Mouse (Mus musculus) ES-Bruce4 (cell line): Measurements from ENCODE around the gene Rrnad1. TPM values are rescaled to one million over a fixed set of nuclear protein-coding genes. Genes with fewer than 3 reads are reported as not detected.

Source experiments
- H3K27ac ChIP-seq: 2 replicates; pipeline ENCODE4 v1.5.1; 2012; ENCODE audit warnings: low read length, inconsistent platforms; ENCODE audit not compliant: insufficient read depth
- H3K27me3 ChIP-seq: 2 replicates; pipeline ENCODE4 v1.6.1; 2012; ENCODE audit warnings: mild to moderate bottlenecking, low read length, inconsistent platforms; ENCODE audit not compliant: control insufficient read depth, poor library complexity, insufficient read depth, severe bottlenecking
- H3K36me3 ChIP-seq: 2 replicates; pipeline ENCODE4 v1.6.1; 2012; ENCODE audit warnings: inconsistent platforms, mild to moderate bottlenecking, low read length, moderate library complexity; ENCODE audit not compliant: control insufficient read depth, poor library complexity, insufficient read depth, severe bottlenecking
- H3K4me1 ChIP-seq: one replicate; pipeline ENCODE4 v1.8.1; 2011; ENCODE audit warnings: low read length; ENCODE audit not compliant: control insufficient read depth, insufficient read depth
- H3K4me3 ChIP-seq: 2 replicates; pipeline ENCODE4 v1.5.1; 2011; ENCODE audit warnings: low read depth, mild to moderate bottlenecking, low read length
- H3K9ac ChIP-seq: 2 replicates; pipeline ENCODE4 v1.6.1; 2012; ENCODE audit warnings: low read depth, mild to moderate bottlenecking, inconsistent platforms; ENCODE audit not compliant: poor library complexity, severe bottlenecking
- H3K9me3 ChIP-seq: replicated peaks from 2 replicates; pipeline ENCODE4 v1.6.1; 2012; ENCODE audit warnings: mild to moderate bottlenecking, low read length, inconsistent platforms; ENCODE audit not compliant: control insufficient read depth, poor library complexity, insufficient read depth, severe bottlenecking
- CTCF ChIP-seq: IDR thresholded peaks from one replicate; pipeline ENCODE4 v1.8.1; 2011; ENCODE audit warnings: low read depth, low read length
- EP300 ChIP-seq: IDR thresholded peaks from 2 replicates; pipeline ENCODE4 v1.6.1; 2011; ENCODE audit warnings: low read depth, low read length; ENCODE audit not compliant: insufficient read depth
- POLR2A ChIP-seq: IDR thresholded peaks from one replicate; pipeline ENCODE4 v1.8.1; 2011; ENCODE audit warnings: low read length; ENCODE audit not compliant: insufficient read depth
- polyA plus RNA-seq: library from polyadenylated mRNA; stranded (reverse); fragments of >200 nt; gene quantifications from 2 replicates; pipeline ENCODE4 v1.2.4, GENCODE M21; 2011; ENCODE audit warnings: low read depth; ENCODE audit not compliant: missing spikeins, insufficient read depth, insufficient read length

Rrnad1 gene
- polyA plus RNA-seq: 14.9 and 18.8 TPM in 2 replicates

DNA sequence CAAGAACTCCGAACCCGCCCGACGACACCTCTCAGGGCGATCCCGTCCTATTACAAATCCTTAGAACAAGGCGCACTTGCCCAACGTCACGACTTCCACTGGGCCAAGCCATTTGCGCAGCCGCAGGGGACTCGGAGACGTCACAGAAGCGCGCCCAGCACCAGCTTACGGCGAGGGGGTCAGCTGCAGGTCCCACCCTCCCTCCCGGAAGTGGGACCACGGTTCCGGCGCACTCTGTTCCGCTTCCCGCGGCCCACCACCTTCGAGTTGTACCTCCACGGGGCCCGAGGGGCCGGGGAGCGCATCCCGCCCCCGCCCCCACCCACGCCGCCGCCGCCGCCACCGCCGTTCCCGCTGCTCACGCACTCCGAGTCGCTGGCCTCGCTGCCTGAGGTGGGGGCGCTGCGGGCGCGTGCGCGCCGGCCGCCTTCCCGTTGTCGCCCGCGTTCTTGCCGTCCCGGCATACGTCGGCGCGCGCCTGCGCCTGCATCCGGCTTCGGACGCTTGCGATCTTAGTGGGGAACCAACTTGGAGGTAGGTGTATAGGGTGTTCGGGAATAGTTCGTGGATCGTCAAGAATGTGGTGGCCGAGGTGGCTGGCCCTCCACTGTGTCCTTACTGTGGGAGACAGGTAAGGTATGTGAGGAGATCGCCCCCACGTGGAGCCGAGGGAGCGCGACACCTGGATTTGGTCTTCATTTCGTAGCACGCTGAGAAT, at the start of gene Rrnad1, which contains the start of gene Isg20l2:
Gene Rrnad1 (minus strand): TSS at position 640 of the 718 bp plus-strand sequence.
Gene Isg20l2 (plus strand): TSS at position 237 of the 718 bp plus-strand sequence.
- H3K27ac ChIP-seq: peak within 1 kb of the TSS; percentile 9; the same call in 1 of the 2 replicates
- peak; percentile 78 for TF ChIP-seq CTCF
- TF ChIP-seq POLR2A: peak; percentile 60
- TF ChIP-seq EP300: peak; percentile 31; the same call in 1 of the 2 replicates
- peak within 1 kb of the TSS; percentile 68 for H3K9ac ChIP-seq
- peaks cover 45% of the 10 kb centered on the region for H3K36me3 ChIP-seq
- peak within 1 kb of the TSS; percentile 84 for H3K4me3 ChIP-seq
- no peaks in the 10 kb centered on the region for H3K9me3 ChIP-seq
- no peaks in the 10 kb centered on the region for H3K27me3 ChIP-seq
- no peaks in the 10 kb centered on the region for H3K4me1 ChIP-seq

DNA sequence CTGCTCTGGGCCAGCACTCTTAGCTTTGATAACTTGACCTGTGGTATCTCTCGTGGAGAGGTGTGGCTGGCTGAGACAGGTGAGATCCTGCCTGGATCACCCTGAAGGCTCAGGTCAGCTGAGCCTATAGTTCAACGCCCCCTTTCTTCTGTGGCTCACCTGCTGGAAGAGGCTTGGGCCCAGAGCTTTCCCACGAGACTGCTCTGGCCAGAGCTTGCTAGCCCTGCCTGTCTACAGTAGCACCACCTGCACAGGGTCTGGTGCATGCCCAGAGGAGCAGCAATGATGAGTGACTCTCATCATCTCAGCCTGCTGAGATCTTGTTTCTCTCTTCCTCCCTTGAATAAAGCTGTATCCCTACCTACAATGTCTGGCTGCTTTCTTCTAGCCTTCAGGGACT, 49.6 kb upstream of the Rrnad1 start:
- no peak overlapping the region for H3K27ac ChIP-seq
- H3K4me1 ChIP-seq: peaks cover 3% of the 10 kb centered on the region
- no peak overlapping the region for H3K9ac ChIP-seq
- TF ChIP-seq CTCF (no peak), EP300 (no peak), POLR2A (no peak)
- no peaks in the 10 kb centered on the region for H3K9me3 ChIP-seq
- 0 out of 2 replicates have a peak, but pooled peaks cover 5% of the 10 kb centered on the region for H3K27me3 ChIP-seq
- no peaks in the 10 kb centered on the region for H3K36me3 ChIP-seq
- H3K4me3 ChIP-seq: no peak overlapping the region

DNA sequence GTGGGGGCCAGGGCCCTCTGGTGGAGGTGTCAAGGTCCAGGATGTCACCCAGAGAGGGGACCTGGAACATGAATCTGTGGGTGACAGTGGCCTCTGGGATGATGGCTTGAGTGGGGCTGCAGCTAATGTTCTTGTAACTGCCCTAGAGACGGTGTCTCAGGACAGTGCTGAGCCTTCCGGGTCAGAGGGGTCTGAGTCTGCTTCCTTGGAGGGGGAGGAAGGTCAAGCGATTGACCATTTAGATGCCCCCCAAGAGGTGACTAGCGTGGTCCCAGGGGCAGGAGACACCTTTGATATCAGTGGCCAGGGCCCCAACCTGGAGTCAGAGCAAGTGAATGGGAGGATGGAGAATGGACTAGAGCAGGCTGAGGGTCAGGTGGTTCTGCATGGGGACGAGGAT, 49.0 kb upstream of the Rrnad1 start:
- TF ChIP-seq CTCF (no peak), EP300 (no peak), POLR2A (no peak)
- no peaks in the 10 kb centered on the region for H3K9me3 ChIP-seq
- H3K36me3 ChIP-seq: no peaks in the 10 kb centered on the region
- H3K4me3 ChIP-seq: no peak overlapping the region
- no peak overlapping the region for H3K27ac ChIP-seq
- peaks cover 3% of the 10 kb centered on the region for H3K4me1 ChIP-seq
- no peak overlapping the region for H3K9ac ChIP-seq
- H3K27me3 ChIP-seq: 0 out of 2 replicates have a peak, but pooled peaks cover 5% of the 10 kb centered on the region

DNA sequence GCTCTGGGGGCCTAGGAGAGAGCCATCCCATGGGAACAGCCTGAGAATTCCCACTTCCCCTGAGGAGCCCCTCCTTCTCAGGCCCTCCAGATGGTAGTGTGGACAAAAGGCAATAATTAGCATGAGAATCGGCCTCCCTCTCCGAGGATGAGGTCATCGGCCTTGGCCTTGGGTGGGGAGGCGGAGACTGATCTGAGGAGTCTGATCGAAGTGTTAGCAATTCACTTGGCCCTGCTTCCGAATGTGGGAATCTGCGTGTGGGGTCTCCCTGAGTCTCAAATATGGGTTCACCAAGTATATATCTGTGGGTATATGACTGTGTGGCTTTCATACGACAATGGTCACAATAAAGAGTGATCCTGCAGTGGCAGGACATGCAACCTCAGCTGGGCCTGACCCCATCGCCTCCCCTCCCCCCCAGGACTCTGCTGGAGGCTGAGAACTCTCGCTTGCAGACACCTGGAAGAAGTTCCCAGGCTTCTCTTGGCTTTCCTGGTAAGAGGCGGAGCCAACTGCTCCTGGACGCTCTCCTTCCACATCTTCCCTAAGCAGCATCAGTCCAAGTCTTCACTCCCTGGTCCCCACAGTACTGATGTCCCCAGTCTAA, 44.0 kb upstream of the Rrnad1 start:
- Histone ChIP-seq H3K4me3 (peak overlapping the region; percentile 22; the same call in 1 of the 2 replicates), H3K9ac (no peak overlapping the region), H3K4me1 (peaks cover 1% of the 10 kb centered on the region), H3K9me3 (no peaks in the 10 kb centered on the region), H3K27me3 (peaks cover 15% of the 10 kb centered on the region), H3K36me3 (no peaks in the 10 kb centered on the region), H3K27ac (no peak overlapping the region)
- TF ChIP-seq EP300 (peak; percentile 81), CTCF (no peak), POLR2A (no peak)

DNA sequence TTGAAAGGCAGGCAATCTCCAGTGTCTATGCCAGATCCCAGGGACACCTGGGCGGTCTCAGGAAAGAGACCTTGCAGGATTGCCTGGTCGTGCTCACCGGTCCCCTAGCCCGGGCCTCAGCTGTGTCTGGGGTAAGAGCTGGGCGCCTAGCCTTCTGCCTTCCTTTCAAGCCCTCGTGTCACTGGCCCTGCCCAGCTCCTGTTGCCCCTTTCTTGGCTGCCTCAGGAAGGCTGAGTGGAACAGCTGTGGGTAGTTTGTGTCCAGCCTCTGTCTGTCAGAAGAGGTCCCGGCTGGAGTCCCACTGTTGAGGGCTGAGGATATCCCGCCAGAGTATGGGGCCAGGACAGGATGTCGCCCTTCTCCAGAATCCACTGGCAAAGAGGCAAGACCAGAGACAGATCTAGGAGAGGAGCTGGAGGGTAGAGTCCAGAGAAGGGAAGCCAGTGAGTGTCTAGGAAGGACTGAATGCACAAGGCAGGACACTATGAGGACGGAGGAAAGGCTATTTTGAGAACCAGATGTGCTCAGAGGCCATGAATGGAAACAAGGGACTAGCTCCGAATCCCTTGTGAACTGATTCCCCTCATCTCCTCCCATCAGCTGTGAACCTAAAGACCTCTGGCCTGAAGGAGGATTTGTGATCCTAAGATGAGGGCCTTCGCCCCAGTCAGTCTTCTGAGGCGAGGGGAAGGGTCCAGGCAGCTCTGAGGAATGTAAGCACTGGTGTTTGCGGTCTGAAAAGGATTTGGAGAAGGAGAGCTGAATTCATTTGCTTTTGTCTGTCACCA, 43.3 kb upstream of the Rrnad1 start:
- H3K27me3 ChIP-seq: peaks cover 15% of the 10 kb centered on the region
- no peak overlapping the region for H3K9ac ChIP-seq
- TF ChIP-seq EP300 (no peak), POLR2A (no peak), CTCF (no peak)
- no peaks in the 10 kb centered on the region for H3K36me3 ChIP-seq
- H3K9me3 ChIP-seq: no peaks in the 10 kb centered on the region
- peaks cover 1% of the 10 kb centered on the region for H3K4me1 ChIP-seq
- no peak overlapping the region for H3K4me3 ChIP-seq
- peak overlapping the region; percentile 36; the same call in 1 of the 2 replicates for H3K27ac ChIP-seq
